Mouse (Mus musculus): ENCODE results near the gene Dlg2.

- TF ChIP-seq CTCF (IDR thresholded peaks at IDR 0.05; ENCODE audit: insufficient read depth, low read length) (no peak), POLR2A (IDR thresholded peaks at IDR 0.05; ENCODE audit: borderline replicate concordance, extremely low read depth, low read depth, low read length) (no peak)
Observed at GRCm38 (mm10) chr7:90444206-90444605, 32.3 kb upstream of the Dlg2 start.
